Mouse (Mus musculus): ENCODE measurements around the gene Zfp598.

DNA sequence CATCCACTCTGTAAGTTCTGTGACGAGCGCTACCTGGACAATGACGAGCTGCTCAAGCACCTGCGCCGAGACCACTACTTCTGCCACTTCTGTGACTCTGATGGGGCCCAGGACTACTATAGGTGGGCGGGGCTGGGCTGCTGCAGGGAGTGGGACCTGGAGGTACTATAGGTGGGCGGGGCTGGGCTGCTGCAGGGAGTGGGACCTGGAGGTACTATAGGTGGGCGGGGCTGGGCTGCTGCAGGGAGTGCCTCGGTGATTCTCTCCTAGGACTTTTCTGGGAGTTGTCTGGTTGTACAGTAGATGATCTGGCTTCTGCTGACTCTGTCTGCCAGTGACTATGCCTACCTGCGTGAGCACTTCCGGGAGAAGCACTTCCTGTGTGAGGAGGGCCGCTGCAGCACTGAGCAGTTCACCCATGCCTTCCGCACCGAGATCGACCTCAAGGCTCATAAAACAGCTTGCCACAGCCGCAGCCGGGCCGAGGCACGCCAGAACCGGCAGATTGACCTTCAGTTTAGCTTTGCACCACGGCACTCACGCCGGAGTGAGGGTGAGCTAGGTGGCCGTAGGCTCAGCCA, 8.1 kb downstream of the Zfp598 start:
- TF ChIP-seq SMC3 (IDR thresholded peaks at IDR 0.05; ENCODE audit: low read depth, low read length) (no peak), CTCF (conservative IDR thresholded peaks at IDR 0.05 in 1 of 2, IDR thresholded peaks at IDR 0.05 in 1 of 2; ENCODE audit: low read depth in 2 of 2, low read length in 2 of 2) (no peak), ZC3H11A (IDR thresholded peaks at IDR 0.05; ENCODE audit: low read depth, low read length) (no peak), POLR2A (IDR thresholded peaks at IDR 0.05; ENCODE audit: low read depth, low read length) (no peak), TCF12 (IDR thresholded peaks at IDR 0.05; ENCODE audit: low read depth, low read length) (no peak), UBTF (IDR thresholded peaks at IDR 0.05; ENCODE audit: low read depth, low read length) (no peak), RAD21 (IDR thresholded peaks at IDR 0.05; ENCODE audit: low read depth, low read length) (no peak), PAX5 (IDR thresholded peaks at IDR 0.05; ENCODE audit: low read length) (no peak), TBP (conservative IDR thresholded peaks at IDR 0.05; ENCODE audit: low read depth, low read length) (no peak), E2F4 (IDR thresholded peaks at IDR 0.05; ENCODE audit: insufficient replicate concordance, low read depth, low read length) (no peak), POLR2AphosphoS2 (IDR thresholded peaks at IDR 0.05; ENCODE audit: low read depth, low read length) (no peak), EP300 (IDR thresholded peaks at IDR 0.05; ENCODE audit: low read length) (no peak), HCFC1 (IDR thresholded peaks at IDR 0.05; ENCODE audit: low read depth, low read length) (no peak)

All from CH12.LX (cell line).